Mouse (Mus musculus) embryonic fibroblast, embryonic 13.5 days (primary cell): ENCODE measurements around the gene Atg7.

ENCODE experiments used
- CTCF ChIP-seq: IDR thresholded peaks from 2 replicates; pipeline ENCODE4 v1.5.1; 2011; ENCODE audit warnings: mild to moderate bottlenecking, control low read depth, low read length, moderate library complexity, borderline replicate concordance; ENCODE audit not compliant: insufficient read depth
- POLR2A ChIP-seq: IDR thresholded peaks from 2 replicates; pipeline ENCODE4 v1.6.1; 2011; ENCODE audit warnings: low read depth, mild to moderate bottlenecking, control low read depth, low read length, moderate library complexity

DNA sequence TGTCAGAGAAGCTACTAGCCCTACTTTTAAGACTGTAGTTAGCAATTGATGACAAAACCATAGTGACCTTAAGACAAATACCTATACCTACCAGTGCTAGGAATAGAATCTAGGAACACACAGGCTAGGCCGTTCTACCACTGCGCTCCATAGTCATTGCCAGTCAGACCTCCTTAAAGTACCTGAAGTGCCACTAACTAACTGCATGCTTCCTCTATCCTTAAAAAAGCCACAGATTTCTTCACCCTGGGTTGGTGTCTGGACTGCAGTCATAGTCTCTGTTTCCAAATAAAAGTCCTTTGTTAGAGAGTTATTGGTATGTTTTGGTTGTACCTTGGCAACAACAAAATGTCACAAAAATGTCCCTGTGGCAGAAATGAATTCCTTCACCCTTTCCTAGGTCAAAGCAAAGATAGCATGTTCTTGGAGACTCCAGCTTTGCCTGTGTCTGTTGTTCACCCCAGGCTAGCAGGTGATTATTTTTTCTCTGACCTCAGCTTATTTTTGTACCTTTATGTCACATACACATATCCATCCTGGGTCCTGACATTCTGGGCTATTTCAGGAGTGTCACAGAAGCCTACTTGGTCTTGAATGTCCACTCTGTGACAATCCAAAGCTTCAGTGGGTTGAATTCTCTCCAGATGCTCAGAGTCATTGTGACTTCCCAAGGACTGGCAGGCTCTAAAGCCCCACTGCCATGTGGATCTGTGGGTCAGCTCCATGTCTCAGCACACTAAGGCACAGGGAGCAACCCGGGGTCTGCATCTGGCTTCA lies 165.9 kb downstream of the Atg7 start:
- no peak for TF ChIP-seq POLR2A
- no peak for TF ChIP-seq CTCF
